Mouse (Mus musculus): ENCODE measurements around the gene Vtcn1.
"Not testable (repeated sequence)": the region's sequence is repeated elsewhere in the genome, so short reads cannot be mapped to it uniquely, and the experiment has no call there.

Gene Vtcn1

GRCm38 (mm10) chr3:100825225-100825965 is at the start of gene Vtcn1:
Vtcn1 (plus strand) TSS chr3:100825459.
- no peak for DNase-seq

- DNase-seq = no peak
Observed at GRCm38 (mm10) chr3:100776967-100777366, 48.3 kb upstream of the Vtcn1 start.

- no peak for DNase-seq
Observed at GRCm38 (mm10) chr3:100777568-100777967, 47.7 kb upstream of the Vtcn1 start.

GRCm38 (mm10) chr3:100786076-100786475 is 39.2 kb upstream of the Vtcn1 start:
- no peak for DNase-seq

GRCm38 (mm10) chr3:100791670-100792069 is 33.6 kb upstream of the Vtcn1 start:
- no peak for DNase-seq

- DNase-seq = no peak
Observed at GRCm38 (mm10) chr3:100793345-100793744, 31.9 kb upstream of the Vtcn1 start.

GRCm38 (mm10) chr3:100796571-100796970 is 28.7 kb upstream of the Vtcn1 start:
- DNase-seq = no peak

- DNase-seq = no peak
Observed at GRCm38 (mm10) chr3:100797166-100798145, 27.8 kb upstream of the Vtcn1 start.

- DNase-seq = no peak
Observed at GRCm38 (mm10) chr3:100798872-100799422, 26.3 kb upstream of the Vtcn1 start.

GRCm38 (mm10) chr3:100804975-100805374 is 20.3 kb upstream of the Vtcn1 start:
- DNase-seq = no peak

- DNase-seq = no peak
Observed at GRCm38 (mm10) chr3:100805925-100806324, 19.3 kb upstream of the Vtcn1 start.

GRCm38 (mm10) chr3:100810461-100810860 is 14.8 kb upstream of the Vtcn1 start:
- DNase-seq = no peak

GRCm38 (mm10) chr3:100811836-100812235 is 13.4 kb upstream of the Vtcn1 start:
- no peak for DNase-seq

- DNase-seq = not testable (repeated sequence)
Observed at GRCm38 (mm10) chr3:100815490-100815889, 9.8 kb upstream of the Vtcn1 start.

- DNase-seq = no peak
Observed at GRCm38 (mm10) chr3:100818709-100819108, 6.5 kb upstream of the Vtcn1 start.

- no peak for DNase-seq
Observed at GRCm38 (mm10) chr3:100819571-100819970, 5.7 kb upstream of the Vtcn1 start.

GRCm38 (mm10) chr3:100820852-100821251 is 4.4 kb upstream of the Vtcn1 start:
- DNase-seq = no peak

GRCm38 (mm10) chr3:100821276-100821675 is 4.0 kb upstream of the Vtcn1 start:
- DNase-seq = no peak

- DNase-seq = no peak
Observed at GRCm38 (mm10) chr3:100843784-100844183, 18.5 kb downstream of the Vtcn1 start.

- DNase-seq = no peak
Observed at GRCm38 (mm10) chr3:100844366-100844765, 19.1 kb downstream of the Vtcn1 start.

GRCm38 (mm10) chr3:100848348-100848747 is 23.1 kb downstream of the Vtcn1 start:
- no peak for DNase-seq

GRCm38 (mm10) chr3:100850468-100850867 is 25.2 kb downstream of the Vtcn1 start:
- DNase-seq = no peak

- no peak for DNase-seq
Observed at GRCm38 (mm10) chr3:100856050-100856815, 31.0 kb downstream of the Vtcn1 start.

Data from cerebellum, adult 11-12 months (tissue).